Comparison of ENCODE assay signal across 8 mouse cellular contexts in genomic region chr1:87854851-87855251, GRCm38 (mm10). TPM values are rescaled to one million over a fixed set of nuclear protein-coding genes. Genes with fewer than 3 reads are reported as not detected.
DNase-seq lines count a peak whose midpoint lies in the region; ATAC-seq and TF ChIP-seq lines count a peak whose summit lies in the region.

No protein-coding gene starts in this region.

- H3K27ac ChIP-seq in lung, postnatal 0 days (ENCODE audit: low read length): peak overlapping the region; percentile 81; the same call in 1 of the 2 replicates
- no peak overlapping the region for H3K27ac ChIP-seq in embryonic facial prominence, embryonic 14.5 days (replicated peaks; ENCODE audit: low read depth, low read length)
- H3K27ac ChIP-seq in intestine, embryonic 16.5 days (ENCODE audit: low read length): no peak overlapping the region

- no peaks in the 10 kb centered on the region for H3K36me3 ChIP-seq in lung, postnatal 0 days (ENCODE audit: insufficient read depth, low read length)
- no peaks in the 10 kb centered on the region for H3K36me3 ChIP-seq in embryonic facial prominence, embryonic 14.5 days (ENCODE audit: control insufficient read depth, insufficient read depth, low read length)
- no peaks in the 10 kb centered on the region for H3K36me3 ChIP-seq in intestine, embryonic 16.5 days (ENCODE audit: control insufficient read depth, insufficient read depth, low read length)

- peak overlapping the region; percentile 94 for H3K4me3 ChIP-seq in lung, postnatal 0 days (ENCODE audit: low read depth, low read length)
- H3K4me3 ChIP-seq in embryonic facial prominence, embryonic 14.5 days (ENCODE audit: low read depth, low read length): peak overlapping the region; percentile 82
- peak overlapping the region; percentile 95 for H3K4me3 ChIP-seq in intestine, embryonic 16.5 days (ENCODE audit: low read length)

- TF ChIP-seq EP300 in lung, postnatal 0 days (IDR thresholded peaks at IDR 0.05): no peak

- H3K27me3 ChIP-seq in lung, postnatal 0 days (replicated peaks; ENCODE audit: insufficient read depth, low read length): no peaks in the 10 kb centered on the region
- H3K27me3 ChIP-seq in embryonic facial prominence, embryonic 14.5 days (replicated peaks; ENCODE audit: control insufficient read depth, insufficient read depth, low read length): no peaks in the 10 kb centered on the region
- H3K27me3 ChIP-seq in intestine, embryonic 16.5 days (replicated peaks; ENCODE audit: control insufficient read depth, insufficient read depth, low read length): no peaks in the 10 kb centered on the region

- no peak for ATAC-seq in lung, postnatal 0 days
- ATAC-seq in embryonic facial prominence, embryonic 14.5 days (ENCODE audit: low read depth): no peak
- ATAC-seq in intestine, embryonic 16.5 days: no peak

- no peak overlapping the region for H3K9ac ChIP-seq in lung, postnatal 0 days (replicated peaks; ENCODE audit: low read depth)
- H3K9ac ChIP-seq in embryonic facial prominence, embryonic 14.5 days (ENCODE audit: low read depth, low read length): no peak overlapping the region
- H3K9ac ChIP-seq in intestine, embryonic 16.5 days (ENCODE audit: low read depth, low read length): peak overlapping the region; percentile 95

- H3K9me3 ChIP-seq in lung, postnatal 0 days (ENCODE audit: low read length): no peaks in the 10 kb centered on the region
- H3K9me3 ChIP-seq in embryonic facial prominence, embryonic 14.5 days (ENCODE audit: control insufficient read depth, low read length): no peaks in the 10 kb centered on the region
- no peaks in the 10 kb centered on the region for H3K9me3 ChIP-seq in intestine, embryonic 16.5 days (ENCODE audit: control insufficient read depth, low read length)

- DNase-seq in lung, postnatal 0 days (ENCODE audit: low spot score): no peak
- DNase-seq in lung, postnatal 36 days: no peak
- no peak for DNase-seq in embryonic facial prominence, embryonic 14.5 days (ENCODE audit: low spot score)
- DNase-seq in naive thymus-derived CD4-positive, alpha-beta T cell, adult 2 months (ENCODE audit: low read depth): peak; percentile 56
- DNase-seq in T-cell, adult 2 months (ENCODE audit: low spot score): no peak
- no peak for DNase-seq in gastrocnemius, adult 8-10 months (ENCODE audit: low spot score in 2 of 2)
- no peak for DNase-seq in kidney, adult 11 months

- H3K4me2 ChIP-seq in lung, postnatal 0 days (replicated peaks; ENCODE audit: low read depth, low read length): peak overlapping the region; percentile 92
- peak overlapping the region; percentile 78 for H3K4me2 ChIP-seq in embryonic facial prominence, embryonic 14.5 days (ENCODE audit: low read depth, low read length)
- H3K4me2 ChIP-seq in intestine, embryonic 16.5 days (ENCODE audit: low read depth, low read length): peak overlapping the region; percentile 81

- WGBS in lung, postnatal 0 days: 36% methylated on average over 2 of the region's 2 CpGs
- WGBS in embryonic facial prominence, embryonic 14.5 days: 36% methylated on average over 2 of the region's 2 CpGs
- 28% methylated on average over 2 of the region's 2 CpGs for WGBS in intestine, embryonic 16.5 days

- TF ChIP-seq CTCF in lung, postnatal 0 days (IDR thresholded peaks at IDR 0.05): no peak

- peaks cover 19% of the 10 kb centered on the region; the same call in 1 of the 2 replicates for H3K4me1 ChIP-seq in lung, postnatal 0 days (ENCODE audit: insufficient read depth, low read depth, low read length)
- H3K4me1 ChIP-seq in embryonic facial prominence, embryonic 14.5 days (ENCODE audit: control insufficient read depth, insufficient read depth, low read length): peaks cover 17% of the 10 kb centered on the region; the same call in 1 of the 2 replicates
- H3K4me1 ChIP-seq in intestine, embryonic 16.5 days (ENCODE audit: control insufficient read depth, insufficient read depth, low read length): peaks cover 44% of the 10 kb centered on the region

RNA-seq across cellular contexts. Expression of gene Dgkd, which starts 1.8 kb away (rescaled TPM):
- 24.3 and 25.5 TPM in 2 replicates for polyA plus RNA-seq in lung, postnatal 0 days (2015; fragmentation: Nextera tagmentation; extraction: Ambion mirVana)
- 31.7 and 34.1 TPM in 2 replicates for polyA plus RNA-seq in embryonic facial prominence, embryonic 14.5 days (2014; fragmentation: Nextera tagmentation; extraction: Ambion mirVana)
- polyA plus RNA-seq in intestine, embryonic 16.5 days (2015; fragmentation: Nextera tagmentation; extraction: Ambion mirVana): 24.0 and 26.9 TPM in 2 replicates
- total RNA-seq in gastrocnemius, adult 8-10 months (2022): 10 to 100 TPM; 23.4 to 30.2 (median 28.0) TPM

RNA-seq across cellular contexts. Expression of gene Sag, which starts 51.4 kb away (rescaled TPM):
- polyA plus RNA-seq in lung, postnatal 0 days (2015; fragmentation: Nextera tagmentation; extraction: Ambion mirVana): 0.38 and 0.49 TPM in 2 replicates
- 2.1 and 2.4 TPM in 2 replicates for polyA plus RNA-seq in embryonic facial prominence, embryonic 14.5 days (2014; fragmentation: Nextera tagmentation; extraction: Ambion mirVana)
- polyA plus RNA-seq in intestine, embryonic 16.5 days (2015; fragmentation: Nextera tagmentation; extraction: Ambion mirVana): 0.72 and 0.91 TPM in 2 replicates
- total RNA-seq in gastrocnemius, adult 8-10 months (2022): under 1 TPM in 1 of 4 experiments, not detected in 3; 0.16 TPM
